Mouse (Mus musculus): ENCODE measurements at regions not wholly inside any gene's neighbourhood (a gene's known extent, or its start where the extent isn't known, plus 50 kb on each side); places are given as distances from the start of the nearest gene placed in this dataset.
"Not testable (repeated sequence)": the region's sequence is repeated elsewhere in the genome, so short reads cannot be mapped to it uniquely, and the experiment has no call there.

DNA sequence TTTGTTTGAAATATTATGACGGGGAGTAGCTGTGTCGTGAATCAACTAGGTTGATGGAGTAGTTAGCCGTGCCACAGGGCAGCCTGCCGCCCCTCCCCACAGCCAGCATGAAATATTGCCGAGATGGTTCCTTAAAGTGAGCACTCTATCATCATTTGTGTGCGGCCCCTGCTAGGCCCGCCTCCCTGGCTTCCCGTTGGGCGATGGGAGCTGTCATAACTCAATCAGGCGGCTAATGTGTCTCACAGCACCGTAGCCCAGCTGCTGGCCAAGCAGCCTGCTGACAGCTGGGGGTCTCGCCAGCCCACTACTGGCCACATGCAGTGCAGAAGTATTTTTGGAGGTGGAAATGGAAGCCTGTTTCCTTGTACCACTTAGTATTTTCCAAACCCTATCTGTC lies 140.9 kb downstream of the Sall1 start:
- no peak for DNase-seq

DNA sequence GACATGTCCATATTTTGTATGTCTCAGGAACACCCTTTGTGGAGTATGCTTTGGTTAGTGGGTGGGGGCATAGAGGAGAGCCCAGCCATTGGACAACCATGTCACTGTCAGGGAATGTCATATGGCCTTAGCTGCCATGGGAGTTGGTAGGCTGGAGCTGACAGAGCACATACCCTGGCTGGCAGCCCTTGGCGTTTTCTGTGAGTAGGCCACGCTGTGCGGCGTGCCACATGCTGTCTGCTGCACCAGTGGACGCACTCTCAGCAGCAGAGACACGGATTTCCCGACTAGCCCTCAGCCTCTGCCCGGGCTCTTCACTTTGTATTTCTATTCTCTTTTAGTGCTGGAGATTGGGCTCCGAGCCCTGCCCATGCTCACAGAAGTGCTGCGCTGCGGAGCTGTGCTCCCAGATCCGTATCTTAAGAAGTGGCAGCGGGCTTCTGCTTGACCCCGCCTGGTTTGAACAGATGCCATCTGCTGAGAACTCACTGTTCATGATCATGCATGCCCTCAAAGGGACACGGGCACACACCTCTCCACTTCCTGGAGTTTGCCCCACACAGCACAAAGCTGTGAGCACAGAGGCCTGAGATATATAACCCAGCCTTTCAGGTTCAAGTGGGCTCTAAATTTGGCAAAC lies 160.1 kb downstream of the Sall1 start:
- no peak for DNase-seq

DNA sequence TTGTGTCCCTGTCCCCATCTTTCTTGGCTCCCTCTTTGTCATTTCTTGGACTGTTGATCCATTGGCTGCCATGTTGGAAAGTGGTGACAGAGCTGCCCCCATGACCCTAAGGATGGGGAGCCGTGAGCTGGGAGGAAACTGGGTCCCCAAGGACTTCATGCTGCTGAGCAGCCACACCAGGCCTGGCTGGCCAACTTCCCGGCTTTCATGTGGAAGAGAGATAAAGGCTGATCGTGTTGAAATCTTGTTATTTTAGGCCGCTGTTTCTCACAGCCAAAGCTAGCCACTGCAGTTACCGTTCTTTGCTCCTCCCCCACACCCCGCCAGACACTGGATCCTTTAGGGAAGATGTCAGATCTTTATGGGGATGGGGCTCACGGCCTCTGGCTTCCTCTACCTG lies 164.1 kb downstream of the Sall1 start:
- peak; percentile 5 for DNase-seq

DNA sequence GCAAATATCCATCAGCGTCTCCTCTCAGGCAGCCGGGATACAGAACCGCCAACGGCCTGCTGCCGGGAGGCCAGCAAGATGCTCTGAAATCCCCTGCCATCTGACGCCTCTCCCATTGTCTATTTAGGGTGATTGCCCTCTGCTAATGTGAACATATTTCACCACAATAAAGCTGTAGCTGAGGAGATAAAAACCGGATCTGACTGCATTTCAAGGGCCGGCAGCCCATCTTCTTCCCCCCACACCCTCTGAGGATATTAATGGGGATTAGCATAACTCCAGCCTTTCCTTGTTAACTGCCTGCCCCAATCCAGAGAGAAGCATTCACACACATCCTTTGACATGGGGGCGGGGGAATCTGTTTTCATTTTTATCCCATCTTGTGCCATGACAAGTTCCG lies 166.0 kb downstream of the Sall1 start:
- DNase-seq: no peak

DNA sequence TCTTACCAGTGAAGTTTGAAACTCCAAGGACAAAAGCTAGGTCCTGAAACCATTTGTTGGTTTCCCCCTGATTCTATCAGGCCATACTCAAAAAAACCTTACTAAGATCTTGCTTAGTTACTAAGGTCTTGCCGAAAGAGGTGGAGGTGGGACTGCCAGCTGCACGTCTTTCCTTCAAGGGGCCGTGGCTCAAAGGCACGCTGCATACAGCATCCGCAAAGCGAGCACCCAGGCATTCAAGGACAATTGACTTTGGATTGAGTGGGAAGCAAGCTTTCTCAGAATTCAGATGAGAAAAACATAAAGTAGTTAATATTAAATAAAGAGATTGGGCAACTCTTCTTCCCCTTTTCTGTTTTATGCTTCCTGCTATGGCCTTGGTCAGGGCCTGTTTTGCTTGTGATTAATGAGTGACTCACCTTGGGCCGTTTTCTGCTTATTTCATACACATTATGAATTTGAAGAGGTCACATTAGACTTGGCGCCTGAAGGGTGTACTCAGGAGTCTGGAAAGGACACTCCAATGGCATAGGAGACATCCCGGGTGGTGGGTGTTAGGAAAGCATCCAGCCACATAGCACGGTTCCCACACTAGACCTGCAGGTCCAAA lies 166.1 kb downstream of the Cyld start:
- DNase-seq: no peak

DNA sequence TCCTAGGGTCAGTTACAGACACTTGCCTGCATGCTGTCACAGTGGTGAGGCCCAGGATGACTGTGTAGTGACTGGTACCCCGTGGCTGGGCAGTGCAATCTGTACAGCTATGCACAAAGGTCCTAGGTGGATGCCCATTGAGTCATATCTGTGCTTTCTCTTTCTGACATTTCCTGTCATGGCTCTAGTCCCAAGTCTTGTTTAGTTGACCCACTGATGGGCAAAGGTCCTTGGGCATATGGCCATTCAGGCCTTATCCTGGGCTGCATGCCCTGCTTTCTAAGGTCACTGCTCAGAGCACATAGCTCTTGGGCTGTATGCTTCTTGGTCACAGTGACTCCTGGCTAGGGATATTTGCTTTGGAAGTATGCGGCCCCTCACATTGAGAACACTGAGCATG lies 160.4 kb downstream of the Cyld start:
- DNase-seq: no peak

DNA sequence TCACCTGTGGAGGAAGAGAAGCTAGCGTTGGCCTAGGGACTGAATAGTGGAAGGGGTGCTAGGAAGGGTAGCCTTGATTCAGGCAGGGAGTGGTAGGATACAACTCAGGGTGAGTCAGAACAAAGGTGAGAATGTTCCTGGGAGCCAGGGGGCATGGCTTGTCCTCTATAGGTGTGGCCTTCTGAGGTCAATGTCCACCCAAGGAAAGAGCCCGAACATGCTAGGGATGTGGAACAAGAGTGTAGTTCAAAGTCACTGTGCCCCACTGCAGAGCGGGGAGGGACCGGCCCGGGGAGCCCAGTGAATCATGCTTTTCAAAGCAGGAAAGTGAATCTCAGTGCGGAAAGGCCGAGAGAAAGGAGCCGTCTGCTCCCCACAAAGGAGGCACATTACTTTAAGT lies 156.4 kb downstream of the Cyld start:
- no peak for DNase-seq

DNA sequence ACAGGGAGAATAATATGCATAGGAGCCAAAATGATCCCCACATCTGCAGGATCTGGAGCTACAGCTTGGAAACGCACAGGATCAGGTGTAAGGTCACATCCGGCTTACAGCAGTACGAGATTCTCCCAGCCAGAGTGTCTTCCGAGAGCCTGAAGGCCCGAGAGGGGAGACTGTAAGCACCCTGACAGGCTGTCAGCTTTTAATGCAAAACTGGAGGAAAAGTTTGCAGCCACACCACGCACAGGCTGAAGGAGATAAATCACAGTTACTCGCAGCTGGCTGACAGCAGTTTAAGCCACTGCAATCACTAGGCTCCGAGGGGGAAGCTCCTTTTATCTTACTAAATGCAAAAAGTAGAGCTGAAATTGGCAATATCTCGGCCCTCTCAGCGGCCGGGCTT lies 149.1 kb downstream of the Cyld start:
- DNase-seq: no peak

DNA sequence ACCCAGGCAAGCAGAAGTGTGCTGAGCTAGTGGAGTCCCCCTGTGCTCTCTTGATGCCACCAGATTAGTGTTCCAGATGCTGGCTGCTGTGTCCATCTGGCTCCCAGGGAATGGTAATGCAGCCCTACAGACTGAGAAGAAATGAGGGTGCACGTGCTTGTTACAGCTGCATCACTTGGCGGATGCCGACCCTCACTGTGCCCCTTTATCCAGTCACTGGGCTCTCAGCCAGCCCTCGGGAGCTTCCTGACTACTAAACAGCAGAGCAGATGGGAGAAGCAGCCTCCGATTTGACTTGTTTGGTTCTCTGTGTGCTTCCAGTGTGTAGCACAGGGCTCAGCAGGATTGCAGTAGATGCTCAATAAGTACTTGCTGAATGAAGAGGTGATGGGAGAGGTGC lies 147.5 kb downstream of the Cyld start:
- DNase-seq: no peak

DNA sequence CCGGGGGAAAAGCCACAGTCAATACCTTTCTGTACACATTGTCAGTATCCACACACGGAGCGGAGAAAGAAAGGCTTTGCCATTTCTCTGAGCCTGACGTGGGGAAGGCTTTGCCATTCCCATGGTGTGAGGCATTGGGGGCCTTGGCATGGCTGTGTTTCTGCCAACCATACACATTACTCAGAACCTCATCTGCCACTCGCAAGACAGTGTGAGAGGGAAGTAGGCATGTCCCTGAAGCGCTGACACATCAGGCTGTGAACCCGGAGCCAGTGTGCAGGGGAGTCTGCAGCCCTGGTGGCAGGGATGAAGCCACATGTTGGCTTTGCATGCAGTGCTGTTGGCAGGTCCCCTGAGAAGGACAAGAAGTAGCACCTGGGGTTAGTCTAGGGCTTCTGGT lies 145.6 kb downstream of the Cyld start:
- no peak for DNase-seq

DNA sequence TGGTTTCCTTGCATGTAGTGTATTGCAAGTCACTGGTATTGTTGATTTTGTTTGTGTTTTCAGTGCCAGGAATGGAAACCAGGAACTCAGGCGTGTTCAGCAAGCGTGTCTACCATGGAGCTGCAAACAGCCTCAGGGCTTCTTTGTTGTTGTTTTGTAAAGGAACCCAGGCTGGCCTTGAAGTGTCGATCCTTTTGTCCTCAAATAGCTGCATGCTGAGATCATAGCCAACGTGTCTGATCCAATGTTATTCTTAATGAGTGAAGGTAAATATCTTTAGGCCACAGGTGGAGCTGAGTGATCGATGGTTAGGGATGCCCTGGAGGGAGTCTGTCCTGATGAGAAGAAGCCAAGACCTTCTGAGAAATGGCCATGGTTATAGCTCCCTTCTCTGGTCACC lies 143.3 kb downstream of the Cyld start:
- no peak for DNase-seq

DNA sequence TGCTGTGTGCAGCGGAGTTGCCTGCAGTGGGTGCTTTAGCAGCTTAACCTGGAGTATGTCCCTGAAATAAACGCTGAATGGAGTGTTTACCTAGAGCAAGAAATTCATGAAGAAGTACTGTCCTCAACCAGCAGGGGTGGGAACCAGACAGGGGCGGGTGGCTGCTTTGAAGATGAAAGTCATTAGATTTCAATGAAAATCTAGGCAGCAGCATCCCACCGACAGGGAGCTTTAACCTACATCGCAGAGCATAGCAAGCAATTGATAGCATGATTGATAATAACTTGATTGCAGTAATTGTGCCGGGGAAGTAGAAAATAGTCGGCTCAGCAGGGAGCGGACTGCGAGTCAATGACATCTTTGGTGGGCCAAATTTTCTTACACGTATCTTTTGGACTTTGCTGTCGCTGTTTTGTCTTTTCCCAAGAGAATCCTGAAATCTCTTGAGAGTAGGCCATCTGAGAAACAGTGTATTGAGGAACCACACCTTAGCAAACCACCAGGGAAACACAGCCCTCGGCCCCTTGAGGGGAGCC lies 139.0 kb downstream of the Cyld start:
- DNase-seq: no peak

DNA sequence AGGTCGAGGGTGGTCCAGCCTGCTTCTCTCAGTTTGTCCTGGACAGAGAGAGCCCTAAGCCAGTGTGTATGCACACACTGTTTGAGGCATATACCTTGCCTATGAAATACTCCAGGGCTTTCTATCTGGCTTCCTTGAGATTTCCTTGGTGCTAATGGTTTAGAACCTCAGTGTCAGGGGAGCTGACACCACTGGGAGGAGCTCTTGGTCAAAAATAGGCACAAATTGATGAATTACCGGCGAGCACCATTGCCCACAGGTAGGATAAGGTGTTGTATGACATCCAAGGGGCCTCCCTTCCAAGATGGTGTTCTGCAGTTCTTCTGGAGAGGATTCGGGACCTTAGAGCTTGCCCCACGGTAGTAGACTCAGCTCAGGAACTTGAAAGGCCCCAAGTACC lies 129.0 kb downstream of the Cyld start:
- DNase-seq: no peak

DNA sequence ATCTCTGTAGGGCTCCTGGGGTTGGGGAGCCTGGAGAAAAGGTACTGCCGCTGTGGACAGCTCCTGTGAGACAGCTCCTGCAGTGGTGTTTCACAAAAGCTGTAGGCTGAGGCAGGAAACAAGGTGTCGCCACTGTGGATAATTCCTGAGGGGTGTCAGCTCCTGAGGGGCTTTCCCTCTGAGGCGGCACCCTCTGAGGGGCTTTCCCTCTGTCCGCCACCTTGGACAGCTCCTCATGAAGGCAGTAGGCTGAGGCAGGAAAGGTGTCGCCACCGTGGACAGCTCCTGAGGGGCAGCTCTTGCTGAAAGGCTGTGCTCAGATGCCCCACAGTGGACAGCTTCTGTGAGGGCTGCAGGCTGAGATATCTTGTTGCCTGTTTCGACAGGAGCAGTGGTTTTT lies 127.1 kb downstream of the Cyld start:
- no peak for DNase-seq

DNA sequence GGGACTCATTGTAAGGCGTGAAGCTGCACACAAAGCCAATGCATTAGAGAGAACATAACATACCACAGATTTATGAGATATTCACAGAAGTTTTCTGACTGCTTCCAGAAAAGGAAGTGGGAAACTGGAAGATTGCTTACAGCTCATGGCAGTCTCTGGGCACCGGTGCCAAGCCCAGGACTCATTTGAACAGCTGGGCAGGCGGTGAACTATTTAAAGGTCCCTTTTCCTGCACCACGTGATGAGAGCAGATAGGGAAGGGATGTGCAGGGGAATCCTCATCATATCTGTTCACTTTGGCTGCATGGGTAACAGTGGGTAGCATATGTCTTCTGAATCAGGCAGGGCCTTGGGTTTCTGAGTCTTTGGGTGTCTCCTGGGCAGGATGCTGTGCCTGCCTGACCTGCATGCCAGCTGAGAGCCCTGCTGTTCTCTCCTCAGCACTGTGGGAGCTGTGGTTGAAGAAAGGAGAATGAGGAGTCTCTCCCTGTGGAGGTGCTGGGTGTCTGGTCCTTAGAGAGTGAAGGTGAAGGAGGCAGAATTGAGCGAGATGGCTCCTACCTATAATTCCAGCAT lies 123.5 kb downstream of the Cyld start:
- no peak for DNase-seq

DNA sequence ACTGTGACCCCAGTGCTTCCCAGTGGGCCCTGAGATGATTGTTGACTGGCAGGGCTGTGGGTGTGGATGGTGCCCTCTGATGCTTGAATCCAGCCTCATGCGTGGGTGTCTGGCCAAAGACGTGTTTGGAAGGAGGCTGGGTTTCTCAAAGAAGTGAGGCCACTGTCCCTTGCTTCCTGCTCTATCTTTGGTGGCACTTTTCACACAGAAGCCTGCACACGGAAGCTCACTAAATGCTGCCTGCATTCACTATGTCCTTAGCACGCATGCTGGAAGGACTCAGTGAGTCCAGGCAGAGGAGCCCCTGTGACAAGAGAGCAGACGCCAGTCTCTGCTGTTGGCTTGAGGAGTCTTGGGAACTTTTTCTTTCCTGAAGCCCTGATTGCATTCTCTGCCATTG lies 119.6 kb downstream of the Cyld start:
- no peak for DNase-seq

DNA sequence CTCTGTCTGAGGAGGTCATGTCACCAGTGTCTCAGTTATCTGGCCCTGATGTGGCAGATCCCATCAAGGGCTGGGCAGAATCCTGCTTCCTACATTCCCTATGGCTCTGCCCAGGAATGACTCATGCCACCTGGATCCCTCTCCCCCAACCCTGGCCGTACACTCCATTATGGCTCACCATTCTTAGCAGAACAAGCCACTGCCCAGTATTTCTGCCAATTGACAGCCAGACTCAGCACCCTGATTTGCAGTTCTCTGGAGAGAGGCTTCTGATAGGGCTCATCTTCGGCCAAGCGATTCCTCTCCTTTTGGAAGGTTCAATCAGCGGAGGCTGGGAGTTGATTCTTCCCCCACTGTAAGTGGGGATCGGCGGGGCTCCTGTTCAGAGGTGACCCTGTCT lies 117.4 kb downstream of the Cyld start:
- no peak for DNase-seq

DNA sequence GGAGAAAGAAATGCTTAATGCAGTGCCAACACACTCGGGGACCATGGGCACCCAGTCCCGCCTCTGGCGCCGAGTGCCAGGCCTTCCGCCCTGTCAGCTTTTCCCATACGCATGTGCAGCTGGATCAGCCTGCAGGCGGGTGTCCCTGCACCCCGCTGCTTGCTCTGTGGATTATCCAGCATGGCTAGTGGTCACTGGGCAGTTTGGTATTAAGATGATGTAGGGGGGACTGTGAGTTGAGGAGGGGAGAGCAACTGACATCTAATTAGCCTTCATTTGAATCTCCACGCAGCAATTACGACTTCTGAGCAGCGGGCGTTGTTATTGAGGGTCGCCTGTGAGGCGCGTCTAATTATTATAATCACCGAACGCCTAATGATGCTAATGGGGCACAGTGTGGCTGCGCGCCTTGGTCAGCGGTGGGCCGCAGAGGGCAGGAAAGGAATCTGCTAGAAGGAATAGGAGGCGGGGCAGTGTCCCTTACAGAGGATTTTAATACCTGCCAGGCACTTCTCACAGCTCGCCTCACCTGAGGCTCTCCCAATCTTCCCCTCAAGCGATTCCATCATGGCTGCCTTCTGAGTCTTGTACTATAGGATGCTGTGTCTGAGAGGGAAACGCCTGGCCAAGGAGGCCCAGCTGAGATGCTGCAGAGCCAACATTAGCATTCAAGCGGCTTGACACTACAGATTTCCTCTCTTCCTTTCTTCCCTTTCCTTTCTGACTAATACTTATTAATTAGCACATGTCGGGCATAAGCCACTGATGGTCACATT lies 116.3 kb downstream of the Cyld start:
- no peak for DNase-seq

DNA sequence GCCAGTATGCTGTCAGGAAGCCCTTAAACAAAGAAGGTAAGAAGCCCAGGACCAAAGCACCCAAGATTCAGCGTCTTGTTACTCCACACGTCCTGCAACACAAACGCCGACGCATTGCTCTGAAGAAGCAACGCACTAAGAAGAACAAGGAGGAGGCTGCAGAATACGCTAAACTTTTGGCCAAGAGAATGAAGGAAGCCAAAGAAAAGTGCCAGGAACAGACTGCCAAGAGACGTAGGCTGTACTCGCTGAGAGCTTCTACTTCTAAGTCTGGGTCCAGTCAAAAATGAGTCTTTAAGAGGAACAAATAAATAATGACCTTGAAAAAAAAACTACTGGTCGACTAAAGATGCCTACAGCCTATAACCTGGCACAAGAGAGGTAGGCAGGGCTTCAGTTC lies 110.0 kb downstream of the Cyld start:
- DNase-seq: not testable (repeated sequence)
